In genomic region chr16:22265849-22266376, GRCm38 (mm10) we compare ENCODE assay signal across 8 mouse cellular contexts. TPM values are rescaled to one million over a fixed set of nuclear protein-coding genes. Genes with fewer than 3 reads are reported as not detected.
DNase-seq lines count a peak whose midpoint lies in the region; ATAC-seq lines count a peak whose summit lies in the region.

Tra2b (minus strand) TSS chr16:22266005.

- H3K4me2 ChIP-seq in hindbrain, embryonic 13.5 days, result peak within 1 kb of the TSS; percentile 91

- peaks cover 24% of the 10 kb centered on the region for H3K4me1 ChIP-seq in hindbrain, embryonic 13.5 days (replicated peaks)

- H3K36me3 ChIP-seq in hindbrain, embryonic 13.5 days, result no peaks in the 10 kb centered on the region

- H3K27me3 ChIP-seq in hindbrain, embryonic 13.5 days, result no peaks in the 10 kb centered on the region

- H3K4me3 ChIP-seq in hindbrain, embryonic 13.5 days, result peak within 1 kb of the TSS; percentile 97

- under 1% methylated on average over 38 of the region's 38 CpGs for WGBS in hindbrain, embryonic 13.5 days

- peak within 1 kb of the TSS; percentile 94 for H3K9ac ChIP-seq in hindbrain, embryonic 13.5 days

- H3K27ac ChIP-seq in hindbrain, embryonic 13.5 days, result peak within 1 kb of the TSS; percentile 99

- peak; percentile 99 for DNase-seq in NIH3T3 (ENCODE audit: low read depth)
- peak; percentile 99 for DNase-seq in cerebellum, postnatal 10 days
- DNase-seq in frontal cortex, postnatal 14 days (ENCODE audit: low spot score in 2 of 2), result peak; percentile 95 to 96
- peak; percentile 91 to 93 for DNase-seq in layer of hippocampus, postnatal 25 days (ENCODE audit: extremely low spot score in 1 of 2, low spot score in 1 of 2)
- DNase-seq in lung, postnatal 25 days (ENCODE audit: low spot score), result peak; percentile 97
- DNase-seq in retina, embryonic 14.5 days (ENCODE audit: low spot score), result peak; percentile 99
- DNase-seq in thymus, postnatal 4 days, result peak; percentile 97

- peak; percentile 98 for ATAC-seq in hindbrain, embryonic 13.5 days (ENCODE audit: low FRiP score)

- H3K9me3 ChIP-seq in hindbrain, embryonic 13.5 days, result no peaks in the 10 kb centered on the region

RNA-seq across cellular contexts. Expression of gene Tra2b, which starts in this region (rescaled TPM):
- 304 and 307 TPM in 2 replicates for polyA plus RNA-seq in hindbrain, embryonic 13.5 days (2015; fragmentation: Nextera tagmentation; extraction: Ambion mirVana)
- total RNA-seq in layer of hippocampus, postnatal 25 days (2021), result 10 to 100 TPM; 68.5 to 80.2 TPM

Comparison
In these comparisons a context has a peak if more than half of its experiments do, and no peak if none do; other contexts are left out.
1. Peak in every context shown above with its lines: DNase-seq, ATAC-seq, H3K4me3 ChIP-seq and H3K27ac ChIP-seq.